Mouse (Mus musculus): ENCODE data around the gene Gm8947. TPM values are rescaled to one million over a fixed set of nuclear protein-coding genes. Genes with fewer than 3 reads are reported as not detected.
"Not testable (repeated sequence)": the region's sequence is repeated elsewhere in the genome, so short reads cannot be mapped to it uniquely, and the experiment has no call there.

Gene Gm8947
- total RNA-seq (2014; rRNA removed), result not detected in 2 replicates
- not detected in 2 replicates for polyA plus RNA-seq (2015; fragmentation: Nextera tagmentation; extraction: Ambion mirVana)

DNA sequence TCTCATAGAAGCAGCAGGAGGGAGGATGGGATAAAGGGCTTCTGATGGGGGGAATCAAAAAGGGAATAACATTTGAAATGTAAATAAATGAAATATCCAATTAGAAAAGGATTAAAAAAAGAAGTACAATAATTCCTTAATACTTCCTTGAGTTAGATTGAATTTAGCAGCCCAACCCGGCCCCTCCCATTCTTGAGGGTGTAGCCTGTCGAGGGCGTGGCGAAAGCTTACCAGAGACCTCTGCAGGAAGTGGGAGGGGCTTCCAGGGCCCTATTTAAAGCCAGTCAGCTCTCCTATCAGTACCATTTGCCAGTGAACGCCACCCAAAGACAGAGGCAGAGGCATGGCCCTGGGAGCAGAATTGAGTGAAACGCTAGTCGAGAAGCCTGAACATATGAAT, at the start of gene Gm8947:
TSS of gene Gm8947 (plus strand) at position 302 of the 400 bp plus-strand sequence.
- not testable (repeated sequence) for H3K9ac ChIP-seq (replicated peaks; ENCODE audit: low read length); ATAC-seq; DNase-seq (ENCODE audit: low spot score); H3K27me3 ChIP-seq (ENCODE audit: insufficient read depth, low read length); H3K27ac ChIP-seq; H3K4me2 ChIP-seq (ENCODE audit: low read depth, low read length); H3K36me3 ChIP-seq (ENCODE audit: insufficient read depth, low read length); H3K9me3 ChIP-seq (ENCODE audit: low read length); H3K4me1 ChIP-seq (ENCODE audit: insufficient read depth, low read length); H3K4me3 ChIP-seq (ENCODE audit: low read length)
- no CpG with 5 or more reads among the region's 7 CpGs for WGBS

DNA sequence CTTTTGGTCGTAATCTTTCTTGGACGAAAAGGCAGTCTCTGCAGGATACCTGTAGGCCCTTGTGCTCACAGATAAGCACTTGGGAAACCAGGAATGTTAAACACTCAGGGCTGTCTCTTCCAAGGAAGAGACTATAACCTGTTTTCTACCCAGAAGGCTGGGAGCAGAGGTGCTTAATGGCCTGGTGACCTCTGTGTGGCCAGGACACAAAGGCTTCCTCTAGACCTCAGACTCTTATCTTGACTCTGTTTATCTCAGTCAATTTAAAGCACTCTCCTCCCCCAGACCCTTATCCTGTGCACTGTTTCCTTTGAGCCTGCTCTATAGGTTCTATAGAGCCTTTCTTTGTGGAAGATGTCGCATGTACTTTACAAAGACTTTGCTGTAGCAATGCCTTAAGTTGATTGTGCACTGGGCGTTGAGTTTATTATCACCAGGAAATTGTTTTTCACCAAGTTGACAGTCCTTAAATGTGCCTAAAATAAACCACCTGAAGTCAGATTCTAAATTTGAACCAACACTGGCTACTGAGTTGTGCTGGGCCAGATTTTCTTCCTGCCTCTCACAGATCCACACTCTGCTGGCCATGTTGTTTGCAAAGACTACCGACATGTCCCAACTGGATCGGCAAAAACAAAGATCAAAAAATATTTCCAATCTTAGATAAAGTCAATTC, 47.6 kb upstream of the Gm8947 start:
- 83% methylated on average over 6 of the region's 6 CpGs for whole genome bisulfite sequencing
- Histone ChIP-seq H3K9me3 (ENCODE audit: low read length) (no peaks in the 10 kb centered on the region), H3K4me3 (ENCODE audit: low read length) (no peak overlapping the region), H3K9ac (replicated peaks; ENCODE audit: low read length) (no peak overlapping the region), H3K27ac (no peak overlapping the region), H3K4me2 (ENCODE audit: low read depth, low read length) (no peak overlapping the region), H3K27me3 (ENCODE audit: insufficient read depth, low read length) (no peaks in the 10 kb centered on the region), H3K4me1 (ENCODE audit: insufficient read depth, low read length) (no peaks in the 10 kb centered on the region), H3K36me3 (ENCODE audit: insufficient read depth, low read length) (no peaks in the 10 kb centered on the region)
- no peak for DNase-seq (ENCODE audit: low spot score)
- no peak for TF ChIP-seq CTCF (IDR thresholded peaks at IDR 0.05; ENCODE audit: low read depth)
- ATAC-seq, result no peak

DNA sequence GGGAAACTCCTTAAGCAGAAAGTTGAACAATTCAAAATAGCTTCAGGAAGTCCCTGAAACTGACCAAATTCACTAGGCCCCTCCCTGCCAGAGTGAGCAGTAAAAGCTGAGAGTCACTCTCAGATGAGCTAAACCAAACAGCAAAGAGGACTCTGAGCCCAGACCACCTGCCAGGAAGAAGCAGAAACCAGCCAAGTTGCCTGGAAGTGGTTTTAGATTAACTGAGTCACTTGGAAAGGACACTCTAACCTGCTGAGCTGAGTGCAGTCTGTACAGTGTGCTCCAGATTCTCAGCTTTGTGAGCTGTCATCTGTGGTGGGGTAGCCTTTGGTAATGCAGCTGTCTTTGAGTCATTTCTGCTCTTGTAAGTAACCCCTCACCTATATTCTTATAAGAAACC, 44.4 kb upstream of the Gm8947 start:
- no peak overlapping the region for H3K27ac ChIP-seq
- ATAC-seq (no peak), DNase-seq (ENCODE audit: low spot score) (no peak)
- no peak for TF ChIP-seq CTCF (IDR thresholded peaks at IDR 0.05; ENCODE audit: low read depth)
- H3K4me3 ChIP-seq (ENCODE audit: low read length), result no peak overlapping the region
- H3K4me1 ChIP-seq (ENCODE audit: insufficient read depth, low read length), result no peaks in the 10 kb centered on the region
- H3K4me2 ChIP-seq (ENCODE audit: low read depth, low read length), result no peak overlapping the region
- no peaks in the 10 kb centered on the region for H3K9me3 ChIP-seq (ENCODE audit: low read length)
- no peaks in the 10 kb centered on the region for H3K36me3 ChIP-seq (ENCODE audit: insufficient read depth, low read length)
- no peak overlapping the region for H3K9ac ChIP-seq (replicated peaks; ENCODE audit: low read length)
- no peaks in the 10 kb centered on the region for H3K27me3 ChIP-seq (ENCODE audit: insufficient read depth, low read length)

DNA sequence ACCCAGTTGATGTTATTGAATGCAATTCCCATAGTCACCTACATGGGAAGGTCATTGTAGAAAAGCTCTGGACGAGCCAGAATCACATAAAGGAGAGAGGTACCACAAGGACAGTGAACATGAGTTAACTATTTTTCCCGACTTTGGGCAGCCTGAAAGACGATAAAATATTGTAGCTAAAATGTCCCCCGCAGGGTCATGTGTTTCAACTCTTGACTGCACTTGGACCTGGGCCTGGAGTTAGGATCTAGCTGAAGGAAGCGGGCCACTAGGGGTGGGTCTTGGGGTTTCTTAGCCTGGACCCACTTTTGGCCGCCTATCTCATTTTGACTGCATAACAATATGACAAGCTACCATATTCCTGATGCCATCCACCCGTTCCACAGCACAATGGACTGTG, 42.0 kb upstream of the Gm8947 start:
- TF ChIP-seq CTCF (IDR thresholded peaks at IDR 0.05; ENCODE audit: low read depth), result no peak

DNA sequence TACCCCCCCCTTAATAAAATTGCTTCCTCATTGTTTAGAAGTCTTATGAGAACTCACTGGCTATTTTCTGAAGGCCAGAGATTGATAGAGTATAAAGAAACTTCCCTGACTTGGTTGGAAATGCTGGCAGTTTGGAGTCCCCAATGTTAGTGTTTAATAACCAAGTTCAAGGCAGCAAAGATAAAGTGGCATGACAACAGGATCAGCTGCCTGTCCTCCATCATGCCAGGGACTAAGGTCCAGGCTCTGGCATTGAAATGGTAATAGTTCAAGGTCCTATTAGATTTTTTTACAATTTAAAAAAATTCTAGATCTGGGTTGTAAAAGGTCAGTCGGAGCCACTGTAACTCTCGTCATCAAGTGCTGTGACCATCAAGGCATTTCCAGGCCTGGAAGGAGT, 41.1 kb upstream of the Gm8947 start:
- Histone ChIP-seq H3K27ac (no peak overlapping the region), H3K9ac (replicated peaks; ENCODE audit: low read length) (no peak overlapping the region), H3K9me3 (ENCODE audit: low read length) (no peaks in the 10 kb centered on the region), H3K27me3 (ENCODE audit: insufficient read depth, low read length) (no peaks in the 10 kb centered on the region), H3K4me3 (ENCODE audit: low read length) (no peak overlapping the region), H3K4me2 (ENCODE audit: low read depth, low read length) (no peak overlapping the region), H3K36me3 (ENCODE audit: insufficient read depth, low read length) (no peaks in the 10 kb centered on the region), H3K4me1 (ENCODE audit: insufficient read depth, low read length) (no peaks in the 10 kb centered on the region)
- ATAC-seq (no peak), DNase-seq (ENCODE audit: low spot score) (no peak)
- TF ChIP-seq CTCF (IDR thresholded peaks at IDR 0.05; ENCODE audit: low read depth), result no peak
- 73% methylated on average over 2 of the region's 2 CpGs for WGBS

More for the DNA sequence above, 42.0 kb upstream of the Gm8947 start:
- Histone ChIP-seq H3K27me3 (ENCODE audit: insufficient read depth, low read length) (no peaks in the 10 kb centered on the region), H3K4me1 (ENCODE audit: insufficient read depth, low read length) (no peaks in the 10 kb centered on the region), H3K4me2 (ENCODE audit: low read depth, low read length) (no peak overlapping the region), H3K4me3 (ENCODE audit: low read length) (no peak overlapping the region), H3K27ac (no peak overlapping the region), H3K9ac (replicated peaks; ENCODE audit: low read length) (no peak overlapping the region), H3K36me3 (ENCODE audit: insufficient read depth, low read length) (no peaks in the 10 kb centered on the region), H3K9me3 (ENCODE audit: low read length) (no peaks in the 10 kb centered on the region)
- no peak for DNase-seq (ENCODE audit: low spot score)
- 90% methylated on average over 7 of the region's 7 CpGs for WGBS
- no peak for ATAC-seq

DNA sequence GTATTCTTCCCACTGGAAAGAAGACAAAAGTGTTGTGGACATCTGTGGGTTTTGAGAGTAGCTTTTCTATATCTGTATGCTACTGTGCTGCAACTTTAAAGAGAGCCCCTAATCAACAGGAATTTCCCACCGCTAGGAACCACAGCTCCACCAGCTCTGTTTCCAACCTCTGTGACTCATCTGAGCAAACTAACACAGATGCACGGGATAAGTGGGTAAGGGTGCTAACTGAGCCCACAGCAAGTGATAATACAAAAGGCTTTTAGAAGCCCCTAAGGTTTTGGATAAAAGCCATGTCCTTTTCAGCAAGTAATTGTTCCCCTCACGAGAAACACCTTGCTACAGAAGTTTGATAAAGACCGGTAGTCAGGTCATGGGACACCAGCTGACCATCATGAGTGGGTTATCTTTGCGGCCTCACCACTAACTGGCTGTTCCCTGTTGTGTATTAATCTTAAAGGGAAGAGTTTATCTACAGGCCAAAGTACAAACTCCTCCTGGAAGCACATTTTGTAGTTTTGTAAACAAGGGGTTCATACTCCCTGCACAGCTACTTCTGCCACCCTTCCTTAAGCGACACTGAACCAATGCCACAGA, 39.0 kb upstream of the Gm8947 start:
- H3K4me1 ChIP-seq (ENCODE audit: insufficient read depth, low read length), result no peaks in the 10 kb centered on the region
- H3K4me2 ChIP-seq (ENCODE audit: low read depth, low read length), result no peak overlapping the region
- H3K9ac ChIP-seq (replicated peaks; ENCODE audit: low read length), result no peak overlapping the region
- H3K27ac ChIP-seq, result no peak overlapping the region
- no peaks in the 10 kb centered on the region for H3K27me3 ChIP-seq (ENCODE audit: insufficient read depth, low read length)
- no peaks in the 10 kb centered on the region for H3K36me3 ChIP-seq (ENCODE audit: insufficient read depth, low read length)
- no peak for ATAC-seq
- H3K4me3 ChIP-seq (ENCODE audit: low read length), result no peak overlapping the region
- no peaks in the 10 kb centered on the region for H3K9me3 ChIP-seq (ENCODE audit: low read length)
- DNase-seq (ENCODE audit: low spot score), result no peak
- no peak for TF ChIP-seq CTCF (IDR thresholded peaks at IDR 0.05; ENCODE audit: low read depth)
- 82% methylated on average over 6 of the region's 6 CpGs for WGBS

DNA sequence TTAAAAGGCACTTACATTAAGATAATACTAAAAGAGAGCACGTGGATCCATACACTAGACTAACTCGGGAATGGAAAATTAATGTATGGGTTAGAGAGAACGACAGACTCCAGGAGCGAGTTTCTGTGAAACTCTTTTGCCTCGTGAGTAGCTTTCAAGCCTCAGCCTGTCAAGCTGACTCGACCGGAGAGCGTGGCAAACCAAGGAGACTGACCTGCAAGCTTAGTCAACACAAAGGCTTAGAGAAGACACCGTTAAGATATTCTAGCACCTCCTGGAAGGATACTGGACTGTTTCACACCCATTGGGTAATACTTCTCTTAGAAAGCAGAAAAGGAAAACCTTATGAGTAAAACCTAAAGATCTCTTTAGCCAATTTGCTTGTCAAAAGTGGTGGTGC, 38.0 kb upstream of the Gm8947 start:
- H3K4me2 ChIP-seq (ENCODE audit: low read depth, low read length); H3K9ac ChIP-seq (replicated peaks; ENCODE audit: low read length); H3K9me3 ChIP-seq (ENCODE audit: low read length); H3K27ac ChIP-seq; H3K4me3 ChIP-seq (ENCODE audit: low read length); H3K36me3 ChIP-seq (ENCODE audit: insufficient read depth, low read length); ATAC-seq; H3K4me1 ChIP-seq (ENCODE audit: insufficient read depth, low read length); H3K27me3 ChIP-seq (ENCODE audit: insufficient read depth, low read length); DNase-seq (ENCODE audit: low spot score): not testable (repeated sequence)
- WGBS, result 95% methylated on average over 9 of the region's 9 CpGs

All from hindbrain, postnatal 0 days (tissue).